Mouse (Mus musculus): Measurements from ENCODE around the gene Tead3.
"Not testable (repeated sequence)": the region's sequence is repeated elsewhere in the genome, so short reads cannot be mapped to it uniquely, and the experiment has no call there.

Gene Tead3

DNA sequence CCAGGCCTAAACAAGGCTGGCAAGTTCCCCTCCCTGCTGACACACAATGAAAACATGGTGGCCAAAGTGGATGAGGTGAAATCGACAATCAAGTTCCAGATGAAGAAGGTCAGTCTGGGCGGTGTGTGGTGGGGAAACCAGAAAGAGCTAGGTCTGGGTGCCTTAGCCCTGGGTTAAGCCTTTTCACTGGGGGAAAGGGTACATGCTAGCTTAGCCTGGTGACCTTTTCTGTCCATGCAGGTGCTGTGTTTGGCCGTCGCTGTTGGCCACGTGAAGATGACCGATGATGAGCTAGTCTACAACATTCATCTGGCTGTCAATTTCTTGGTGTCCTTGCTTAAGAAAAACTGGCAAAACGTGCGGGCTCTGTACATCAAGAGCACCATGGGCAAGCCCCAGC, 20.0 kb downstream of the Tead3 start:
- DNase-seq (ENCODE audit: low read depth, low spot score), result not testable (repeated sequence)

DNA sequence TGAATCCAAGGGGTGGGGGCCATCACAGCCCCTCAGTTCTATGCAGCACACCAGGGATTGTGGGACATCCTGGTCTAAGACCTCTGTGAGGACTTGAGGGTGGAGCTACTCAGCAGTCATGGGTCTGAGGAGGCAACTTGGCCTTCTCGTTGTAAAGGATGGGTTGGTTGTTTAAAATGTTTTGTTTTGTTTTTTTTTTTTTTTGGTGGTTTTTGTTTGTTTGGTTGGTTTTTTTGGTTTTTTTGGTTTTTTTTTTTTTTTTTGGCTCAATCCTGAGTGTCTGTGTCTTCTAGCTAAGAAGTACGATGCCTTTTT, 20.4 kb downstream of the Tead3 start:
- no peak for DNase-seq (ENCODE audit: low read depth, low spot score)

DNA sequence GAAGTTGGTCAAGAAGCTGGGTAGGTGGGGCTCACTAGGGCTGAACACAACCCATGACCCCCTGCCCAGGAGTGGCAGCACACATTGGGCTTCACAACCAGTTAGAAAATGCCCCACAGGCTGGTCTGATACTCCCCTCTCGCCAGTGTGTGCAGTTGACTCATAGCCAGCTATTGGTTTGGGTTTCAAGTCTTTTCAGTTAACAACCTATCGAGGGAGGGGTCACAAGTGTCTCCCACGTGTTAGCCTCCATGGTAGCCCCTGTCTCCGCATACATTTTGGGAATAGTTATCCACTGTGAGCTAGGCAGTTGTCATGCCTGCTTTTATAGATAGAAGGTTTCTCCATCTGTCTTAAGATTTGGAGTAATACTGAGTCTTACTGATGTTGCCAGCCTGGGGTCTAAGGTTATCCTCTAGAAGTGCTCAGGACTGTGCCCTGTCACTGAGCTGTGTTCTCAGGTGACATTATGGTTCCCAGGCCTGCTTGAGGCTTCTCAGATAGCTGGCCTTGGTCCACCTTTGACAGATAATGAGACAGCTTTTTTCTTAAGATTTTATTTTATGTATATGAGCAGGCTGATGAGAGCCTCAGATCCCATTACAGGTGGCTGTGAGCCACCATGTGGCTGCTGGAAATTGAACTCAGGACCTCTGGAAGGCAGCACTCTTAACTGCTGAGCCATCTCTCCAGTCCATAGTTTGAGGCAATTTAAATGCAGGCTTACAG, 20.9 kb downstream of the Tead3 start:
- peak; percentile 66 for DNase-seq (ENCODE audit: low read depth, low spot score)

DNA sequence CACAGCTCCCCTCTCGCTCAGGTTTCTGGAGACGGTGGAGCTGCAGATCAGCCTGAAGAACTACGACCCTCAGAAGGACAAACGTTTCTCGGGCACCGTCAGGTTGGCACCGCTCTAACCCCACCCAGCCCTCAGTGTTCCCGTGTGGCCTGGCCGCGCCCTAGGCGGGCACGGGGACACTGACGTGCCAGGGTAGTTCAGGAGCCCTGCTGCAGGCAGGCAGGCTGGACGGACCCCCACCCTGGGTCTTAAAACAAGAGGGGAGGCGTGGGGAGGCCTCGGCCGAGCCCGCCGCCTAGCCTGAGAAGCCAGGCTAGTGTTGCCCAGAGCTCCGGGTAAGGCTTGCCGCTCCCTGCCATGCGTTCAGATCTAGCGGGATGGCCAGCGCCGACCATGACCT, 21.7 kb downstream of the Tead3 start:
- DNase-seq (ENCODE audit: low read depth, low spot score), result peak; percentile 42

DNA sequence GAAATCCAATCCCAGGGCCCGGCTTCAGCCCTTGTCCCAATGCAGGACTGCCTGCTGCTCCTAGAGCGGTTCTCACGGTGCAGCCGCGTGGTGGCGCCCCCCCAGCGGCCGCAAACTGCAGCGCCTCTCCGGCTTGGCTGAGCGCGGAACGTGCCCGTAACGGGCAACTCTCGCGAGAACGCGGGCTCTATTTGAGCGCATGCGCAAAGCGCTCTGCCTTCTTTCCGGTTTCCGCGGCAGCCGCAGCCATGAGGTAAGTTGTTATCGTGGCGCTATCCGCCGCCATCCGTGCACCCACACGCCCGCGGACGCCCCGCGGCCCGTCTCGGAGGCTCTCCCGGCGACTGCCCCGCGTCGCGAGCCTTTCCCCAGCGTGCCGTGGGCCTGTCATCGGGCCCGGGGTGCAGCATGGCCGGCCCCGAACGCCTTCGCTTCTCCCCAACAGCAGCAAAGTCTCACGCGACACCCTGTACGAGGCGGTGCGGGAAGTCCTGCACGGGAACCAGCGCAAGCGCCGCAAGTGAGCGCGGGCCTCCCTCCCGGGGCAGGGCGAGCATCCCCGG, 22.2 kb downstream of the Tead3 start, which contains the start of gene Rpl10a:
Gene Rpl10a, plus strand, starts transcription at position 106 of the 563 bp plus-strand sequence.
- DNase-seq (ENCODE audit: low read depth, low spot score), result peak; percentile 97

DNA sequence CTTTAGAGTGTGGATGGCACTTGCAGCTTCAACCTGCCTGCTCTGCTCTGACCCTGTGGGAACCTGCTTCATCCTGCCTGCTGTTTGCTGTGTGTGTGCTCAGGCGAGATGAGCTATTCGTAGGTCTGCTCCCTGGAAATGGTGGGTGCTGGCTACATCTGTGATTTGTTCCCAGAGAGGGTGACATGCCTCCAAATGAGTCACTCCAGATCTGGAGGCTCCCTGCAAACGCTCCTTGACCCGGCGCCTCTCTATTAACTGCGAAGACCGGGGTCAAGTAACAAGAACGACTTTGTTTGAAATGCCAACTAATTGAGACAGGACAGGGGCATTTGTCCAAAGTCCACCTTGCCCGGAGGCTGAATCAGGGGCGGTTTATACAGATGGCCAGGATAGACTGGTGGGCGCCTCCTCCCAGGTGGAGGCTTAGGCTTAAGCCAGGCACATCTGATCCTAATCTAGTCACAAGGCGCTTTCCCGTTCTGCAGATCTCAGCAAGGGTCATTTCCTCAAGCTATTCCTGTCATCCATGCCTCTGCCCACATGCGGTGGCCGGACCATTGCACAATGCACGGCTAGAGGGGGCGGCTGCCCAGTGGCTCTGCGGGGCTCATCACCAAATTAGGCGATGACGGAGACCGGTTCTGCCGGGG, 22.8 kb downstream of the Tead3 start:
- peak; percentile 59 for DNase-seq (ENCODE audit: low read depth, low spot score)

DNA sequence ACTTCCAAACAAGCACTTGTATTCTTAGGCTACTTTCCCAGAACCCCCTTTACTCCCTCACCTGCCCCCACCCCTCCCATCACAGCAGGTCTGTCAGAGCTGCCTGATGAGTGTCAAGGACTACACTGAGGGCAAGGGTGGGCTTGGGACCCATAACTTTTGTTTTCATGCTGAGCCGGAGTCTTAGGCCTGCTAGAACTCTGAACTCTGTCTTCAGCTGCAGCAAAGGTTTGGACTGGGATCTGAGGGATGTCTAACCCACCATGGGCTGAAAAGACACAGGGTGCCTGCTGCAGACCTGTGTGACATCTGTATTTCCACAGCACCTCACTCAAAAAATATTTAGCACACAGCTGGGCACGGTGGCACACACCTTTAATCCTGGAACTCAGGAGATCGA, 23.7 kb downstream of the Tead3 start:
- DNase-seq (ENCODE audit: low read depth, low spot score), result no peak

DNA sequence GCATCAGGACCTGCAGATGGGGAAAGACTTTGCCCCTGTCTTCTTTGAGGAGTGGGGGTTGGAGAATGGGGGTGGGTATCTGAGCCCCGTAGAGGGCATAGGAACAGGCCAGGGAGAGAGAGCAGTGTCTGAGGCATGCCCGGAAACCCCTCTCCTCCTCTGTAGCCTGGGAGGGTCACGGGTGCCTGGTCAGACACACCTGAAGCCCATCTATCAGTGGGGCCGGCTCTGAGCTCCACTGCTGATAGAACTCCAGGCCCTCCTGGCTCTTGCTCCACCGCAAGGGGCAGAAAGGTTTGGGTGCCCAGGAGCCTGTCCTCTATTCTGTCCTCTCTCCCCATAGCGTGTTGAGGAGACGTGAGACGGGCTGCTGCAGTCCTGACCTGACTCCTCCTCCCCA, 24.9 kb downstream of the Tead3 start:
- DNase-seq (ENCODE audit: low read depth, low spot score), result no peak

DNA sequence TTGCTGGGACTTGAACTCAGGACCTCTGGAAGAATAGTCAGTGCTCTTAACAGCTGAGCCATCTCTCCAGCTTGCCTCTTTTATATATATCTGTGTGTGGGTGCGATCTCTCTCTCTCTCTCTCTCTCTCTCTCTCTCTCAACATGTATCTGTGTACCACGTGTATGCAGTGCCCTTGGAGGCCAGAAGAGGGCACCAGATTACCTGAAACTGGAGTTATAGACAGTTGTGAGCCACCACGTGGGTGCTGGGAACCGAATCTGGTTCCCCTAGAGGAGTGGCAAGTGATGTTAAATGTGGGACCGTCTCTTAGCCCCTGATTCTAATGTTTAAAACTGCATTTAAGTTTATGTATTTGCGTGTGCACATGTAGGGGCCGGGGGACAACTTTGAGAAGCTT, 26.2 kb downstream of the Tead3 start:
- DNase-seq (ENCODE audit: low read depth, low spot score), result peak; percentile 79

DNA sequence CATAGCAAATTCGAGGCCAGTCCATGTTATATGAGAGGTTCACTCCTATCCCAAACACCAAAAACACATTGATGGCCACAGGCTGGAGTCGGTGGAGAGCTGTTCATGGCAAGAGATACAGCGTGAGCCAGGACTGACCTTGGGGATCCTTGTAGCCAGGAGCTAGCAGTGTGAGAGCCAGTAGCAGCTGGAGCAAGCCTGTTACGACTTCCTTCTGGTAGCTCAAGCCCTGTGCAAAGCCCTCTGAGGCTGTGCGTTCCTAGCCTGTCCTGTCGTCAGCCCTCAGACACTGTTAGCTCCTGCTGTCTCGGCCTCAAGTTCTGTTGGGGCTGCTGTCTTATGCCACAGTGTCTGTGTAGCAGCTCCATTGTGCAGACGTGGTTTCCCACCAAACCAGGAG, 26.8 kb downstream of the Tead3 start:
- DNase-seq (ENCODE audit: low read depth, low spot score), result peak; percentile 71

DNA sequence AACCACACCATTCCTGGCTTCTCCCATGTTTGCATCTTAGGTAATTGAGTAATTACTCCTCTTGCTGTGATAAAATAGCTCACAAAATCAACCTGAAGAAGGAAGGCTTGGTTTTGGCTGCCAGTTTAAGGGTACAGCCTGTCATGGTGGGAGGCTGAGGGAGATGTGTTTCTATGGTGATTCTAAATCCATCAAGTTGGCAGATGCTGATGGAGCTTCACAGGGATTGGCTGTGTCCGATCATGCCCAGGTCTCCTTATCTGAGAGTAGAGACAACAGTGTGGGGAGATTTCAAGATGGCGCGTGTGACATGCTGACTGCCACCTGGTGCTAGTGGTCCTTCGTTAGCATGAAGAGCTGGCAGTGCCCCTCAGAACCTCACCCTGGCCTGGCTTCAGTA, 28.9 kb downstream of the Tead3 start:
- no peak for DNase-seq (ENCODE audit: low read depth, low spot score)

DNA sequence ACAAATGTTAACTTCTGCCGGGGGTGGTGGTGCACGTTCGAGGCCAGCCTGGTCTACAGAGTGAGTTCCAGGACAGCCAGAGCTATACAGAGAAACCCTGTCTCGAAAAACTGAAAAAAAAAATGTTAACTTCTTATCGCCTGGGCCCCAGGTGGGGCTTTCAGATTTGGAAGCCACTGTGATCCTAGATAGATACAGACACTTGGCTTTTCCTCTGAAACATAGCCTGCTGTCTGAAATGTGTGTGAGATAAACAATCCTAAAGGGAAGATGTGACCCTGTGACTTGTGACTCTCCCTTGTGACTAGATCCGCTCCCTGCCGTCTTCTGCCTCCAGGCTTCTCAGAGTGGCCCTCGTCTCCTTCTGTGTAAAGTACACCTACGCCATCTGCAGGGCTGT, 32.9 kb downstream of the Tead3 start:
- no peak for DNase-seq (ENCODE audit: low read depth, low spot score)

DNA sequence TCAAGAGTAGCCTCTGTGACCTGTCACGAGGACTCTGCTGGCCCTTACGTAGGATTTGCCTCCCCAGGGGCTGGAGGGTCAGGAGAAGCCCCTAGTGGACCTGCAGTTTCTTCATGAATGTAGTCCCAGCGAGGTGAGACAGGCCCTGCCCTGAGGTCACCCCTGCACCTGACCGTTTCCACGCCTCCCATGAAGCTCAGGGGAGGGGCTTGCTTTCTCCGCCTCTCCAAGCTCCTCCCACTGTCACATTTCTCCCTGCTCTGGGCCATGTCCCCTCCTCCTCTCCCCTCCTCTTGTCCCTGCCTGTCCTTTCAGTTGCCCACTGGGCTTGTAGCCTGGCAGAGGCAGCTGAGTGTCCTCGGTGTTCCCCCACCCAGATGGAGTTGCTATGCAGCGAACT, 33.5 kb downstream of the Tead3 start:
- DNase-seq (ENCODE audit: low read depth, low spot score), result peak; percentile 47

DNA sequence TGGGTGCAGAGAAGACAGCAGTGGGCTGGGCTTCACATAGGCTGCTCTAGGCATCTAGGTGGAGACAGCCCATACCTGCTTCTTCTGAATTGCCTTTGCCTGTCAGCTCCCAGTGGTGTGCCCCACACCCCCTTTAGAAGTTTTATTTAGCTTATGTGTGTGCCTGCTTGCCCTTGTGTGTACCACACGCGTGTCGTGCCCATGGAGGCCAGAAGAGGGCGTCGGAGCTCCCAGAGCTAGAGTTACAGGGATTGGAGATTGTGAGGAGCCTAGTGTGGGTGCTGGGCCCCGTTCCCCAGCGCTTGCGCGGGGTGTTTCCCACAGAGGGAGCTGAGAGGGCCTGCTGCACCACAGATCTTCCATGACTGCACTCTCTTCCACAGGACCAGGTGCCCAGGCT, 34.1 kb downstream of the Tead3 start:
- peak; percentile 68 for DNase-seq (ENCODE audit: low read depth, low spot score)

DNA sequence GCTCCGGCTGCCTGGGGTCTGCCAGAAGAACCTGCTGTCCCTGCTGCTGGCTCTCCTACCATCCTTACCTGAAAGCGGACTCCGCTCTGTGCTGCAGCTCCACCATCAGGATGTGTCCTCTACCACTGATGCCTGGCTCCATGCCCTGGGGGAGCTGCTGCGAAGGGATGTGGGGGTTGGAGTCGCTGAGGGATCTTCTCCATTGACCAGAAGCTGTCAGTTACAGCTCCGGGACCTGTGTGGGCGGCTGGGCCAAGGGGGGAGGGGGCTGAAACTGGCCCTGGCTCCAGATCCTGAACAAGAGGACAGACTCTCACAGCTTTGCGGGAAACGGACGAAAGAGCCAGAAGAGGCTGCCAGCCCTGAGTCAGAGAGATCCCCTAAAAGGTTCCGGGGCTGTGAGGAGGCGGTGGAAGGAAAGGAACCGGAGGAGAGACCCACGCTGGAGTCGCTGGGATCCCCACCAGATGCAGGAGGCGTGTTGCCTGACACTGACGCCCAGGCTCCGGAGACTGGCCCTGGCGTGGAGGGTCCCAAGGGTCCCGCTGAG, 34.9 kb downstream of the Tead3 start:
- no peak for DNase-seq (ENCODE audit: low read depth, low spot score)

DNA sequence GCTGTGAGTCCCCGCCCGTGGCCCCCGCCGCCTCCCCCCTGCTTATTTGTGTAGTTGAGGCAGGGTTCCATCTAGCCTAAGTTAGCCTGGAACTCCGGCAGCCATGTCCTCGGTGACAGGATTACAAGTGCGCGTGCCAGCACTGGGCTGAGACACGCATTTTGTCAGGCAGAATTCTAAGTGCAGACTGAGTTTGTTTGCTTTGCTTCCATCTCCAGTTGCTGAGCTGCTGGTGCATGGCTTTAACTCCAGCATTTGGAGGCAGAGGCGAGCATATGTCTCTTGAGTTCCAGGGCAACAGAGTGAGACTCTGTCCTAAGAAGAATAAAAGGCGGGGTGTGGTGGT, 36.8 kb downstream of the Tead3 start:
- DNase-seq (ENCODE audit: low read depth, low spot score), result no peak

DNA sequence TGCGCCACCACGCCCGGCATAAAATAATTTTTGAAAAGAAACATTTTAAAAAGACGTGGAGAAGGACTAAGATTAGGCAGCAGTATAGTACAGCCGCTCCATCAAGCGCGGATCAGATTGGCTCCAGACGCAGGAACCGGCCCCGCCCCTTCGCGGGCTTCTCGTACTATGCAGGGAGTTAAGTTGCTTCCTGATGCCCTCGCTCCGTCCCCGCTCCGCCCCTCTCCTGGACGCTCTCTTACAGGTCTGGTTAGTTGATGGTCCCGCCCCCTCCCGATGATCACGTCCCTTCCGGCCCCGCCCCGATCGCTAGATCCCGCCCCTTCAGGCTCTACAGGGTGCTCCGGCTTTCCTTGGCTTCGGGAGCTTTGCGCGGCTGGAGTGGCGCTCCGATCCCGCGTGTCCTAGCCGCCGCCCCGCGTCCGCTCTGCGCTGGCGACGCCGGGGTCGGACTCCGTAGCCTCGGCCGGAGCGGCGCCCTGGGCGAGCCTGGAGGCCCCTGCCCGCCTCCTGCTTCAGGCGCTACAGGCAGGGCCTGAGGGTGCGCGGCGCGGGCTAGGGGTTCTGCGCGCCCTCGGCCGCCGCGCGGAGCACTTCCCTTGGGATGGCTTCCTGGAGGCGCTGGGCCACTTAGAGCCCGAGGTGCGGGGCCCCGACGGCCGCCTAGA, 37.3 kb downstream of the Tead3 start, which contains the start of gene Fance:
Gene Fance, plus strand, starts transcription at position 308 of the 668 bp plus-strand sequence.
- DNase-seq (ENCODE audit: low read depth, low spot score), result peak; percentile 100

DNA sequence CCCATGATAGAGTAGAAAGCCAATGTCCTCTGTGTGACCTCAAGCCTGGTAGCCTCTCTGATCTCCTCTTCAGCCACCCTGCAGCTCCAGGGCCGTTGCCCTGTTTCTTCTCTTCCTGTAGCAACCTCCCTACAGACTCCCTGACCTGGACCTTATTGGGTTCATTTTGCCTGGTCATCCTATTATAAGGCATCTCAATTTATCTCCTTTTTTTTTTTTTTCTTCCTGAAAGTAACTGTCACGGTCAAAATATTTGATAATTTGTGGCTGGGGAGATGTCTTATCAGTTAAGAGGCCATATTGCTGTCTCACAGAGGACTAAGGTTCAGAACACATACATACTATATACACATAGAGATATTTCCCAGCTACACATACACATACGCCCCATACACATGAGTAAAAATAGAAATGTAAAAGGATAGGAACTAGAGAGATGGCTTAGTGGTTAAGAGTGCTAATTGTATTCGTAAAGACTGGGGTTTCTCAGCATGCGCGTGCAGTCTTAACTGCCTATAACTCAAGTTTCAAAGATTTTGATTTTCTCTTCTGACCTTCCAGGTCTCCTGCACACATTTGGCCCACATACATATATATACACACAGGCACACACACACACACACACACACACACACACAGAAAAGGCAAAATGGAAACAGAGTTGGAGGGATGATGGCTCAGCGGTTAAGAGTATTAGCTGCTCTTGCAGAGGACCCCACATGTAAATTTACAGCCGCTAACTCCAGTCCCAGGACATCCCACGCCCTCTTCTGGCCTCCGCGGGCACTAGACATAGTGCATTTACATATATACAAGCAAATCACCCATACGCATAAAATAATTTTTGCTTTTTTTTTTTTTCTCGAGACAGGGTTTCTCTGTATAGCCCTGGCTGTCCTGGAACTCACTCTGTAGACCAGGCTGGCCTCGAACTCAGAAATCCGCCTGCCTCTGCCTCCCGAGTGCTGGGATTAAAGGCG, 38.1 kb downstream of the Tead3 start:
- DNase-seq (ENCODE audit: low read depth, low spot score), result peak; percentile 37

DNA sequence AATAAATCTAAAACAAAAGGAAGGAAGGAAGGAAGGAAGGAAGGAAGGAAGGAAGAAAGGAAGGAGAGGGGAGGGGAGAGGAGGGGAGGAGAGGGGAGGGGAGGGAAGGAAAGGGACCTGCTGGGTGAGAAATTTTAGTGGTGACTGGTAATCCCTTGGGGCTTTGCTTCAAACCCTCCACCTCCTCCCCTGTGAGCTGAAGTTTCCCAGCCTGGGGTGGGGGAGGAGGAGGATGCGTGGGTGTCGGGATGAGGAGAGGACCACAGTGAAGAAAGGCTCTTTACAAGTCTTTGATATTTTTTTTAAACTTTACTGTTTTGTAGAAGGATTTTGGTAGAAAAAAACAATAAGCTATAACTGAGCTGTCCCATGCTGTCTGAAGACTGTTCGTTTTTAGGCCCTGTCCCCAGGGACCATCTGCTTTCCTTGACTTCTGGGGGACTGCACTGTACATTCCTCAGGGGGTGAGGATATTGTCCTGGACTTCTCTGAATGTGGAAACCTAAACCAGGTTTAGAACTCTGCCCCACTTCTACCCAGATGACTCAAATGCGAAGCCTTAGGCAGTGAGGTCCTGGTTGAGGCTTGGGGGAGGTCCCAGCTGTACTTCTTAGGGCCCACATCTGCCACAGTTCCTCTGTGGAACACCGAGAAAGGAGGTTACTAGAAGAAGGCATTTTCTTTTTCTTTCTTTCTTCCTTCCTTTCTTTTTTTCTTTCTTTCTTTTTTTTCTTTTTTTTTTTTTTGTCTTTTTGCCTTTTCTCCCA, 39.1 kb downstream of the Tead3 start:
- no peak for DNase-seq (ENCODE audit: low read depth, low spot score)

DNA sequence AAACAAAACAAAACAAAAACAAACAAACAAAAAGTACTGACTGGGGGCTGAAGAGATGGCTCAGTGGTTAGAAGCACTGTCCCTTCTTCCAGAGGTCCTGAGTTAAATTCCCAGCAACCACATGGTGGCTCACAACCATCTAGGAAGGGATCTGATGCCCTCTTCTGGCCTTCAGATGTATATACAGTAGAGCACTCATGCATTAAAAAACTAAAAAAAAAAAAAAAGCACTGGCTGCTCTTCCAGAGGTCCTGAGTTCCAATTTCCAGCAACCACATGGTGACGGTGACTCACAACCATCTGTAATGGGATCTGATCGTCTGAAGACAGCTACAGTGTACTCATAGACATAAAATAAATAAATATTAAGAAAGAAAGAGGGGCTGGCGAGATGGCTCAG, 39.8 kb downstream of the Tead3 start:
- peak; percentile 71 for DNase-seq (ENCODE audit: low read depth, low spot score)
